Mouse (Mus musculus): ENCODE measurements around the gene Mb.
A peak's percentile ranks its signal among the peaks of the same experiment; 100 is the strongest.

Gene Mb

GRCm38 (mm10) chr15:77022401-77022957 lies 28.0 kb downstream of the Mb start:
- no peak for DNase-seq

DNA sequence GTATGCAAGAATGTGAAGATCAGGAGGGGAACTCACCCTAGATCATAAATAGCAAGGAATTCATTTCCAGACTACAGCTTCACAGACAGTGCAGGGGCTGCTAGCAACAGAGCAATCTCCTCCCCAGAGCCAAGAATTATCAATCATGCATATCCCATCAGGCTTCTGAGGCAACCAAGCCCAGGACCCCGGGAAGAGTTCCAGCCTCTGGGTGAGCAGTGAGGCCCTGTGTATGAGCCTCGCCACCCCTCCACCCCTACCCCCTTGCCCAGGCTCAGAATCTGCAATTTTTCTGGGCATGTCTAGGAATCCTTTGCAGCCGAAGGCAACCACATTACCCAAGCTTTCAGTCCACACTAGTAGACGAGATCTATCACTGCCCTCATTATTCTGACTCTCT lies 28.6 kb downstream of the Mb start:
- no peak for DNase-seq

- no peak for DNase-seq
Measured at GRCm38 (mm10) chr15:77021056-77021455, 29.4 kb downstream of the Mb start.

DNA sequence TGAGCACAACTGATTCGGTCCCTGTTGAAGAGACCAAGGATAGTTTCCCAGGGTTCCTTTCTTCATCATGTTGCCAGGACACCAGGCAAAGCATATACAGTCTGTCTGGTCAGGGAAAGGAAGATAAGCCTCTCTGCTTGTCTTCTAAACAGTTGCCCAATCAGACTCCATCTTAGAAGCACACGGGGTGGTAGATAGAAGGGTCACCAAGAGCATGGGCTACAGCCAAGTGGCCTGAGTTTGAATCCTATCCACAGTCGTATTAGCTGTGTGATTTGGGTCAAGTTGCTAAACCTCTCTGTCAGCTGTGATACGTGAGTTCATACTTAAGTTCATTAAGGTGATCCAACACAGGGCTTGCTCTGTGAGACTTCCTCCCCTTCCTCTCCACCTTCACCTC lies 30.3 kb downstream of the Mb start:
- no peak for DNase-seq

DNA sequence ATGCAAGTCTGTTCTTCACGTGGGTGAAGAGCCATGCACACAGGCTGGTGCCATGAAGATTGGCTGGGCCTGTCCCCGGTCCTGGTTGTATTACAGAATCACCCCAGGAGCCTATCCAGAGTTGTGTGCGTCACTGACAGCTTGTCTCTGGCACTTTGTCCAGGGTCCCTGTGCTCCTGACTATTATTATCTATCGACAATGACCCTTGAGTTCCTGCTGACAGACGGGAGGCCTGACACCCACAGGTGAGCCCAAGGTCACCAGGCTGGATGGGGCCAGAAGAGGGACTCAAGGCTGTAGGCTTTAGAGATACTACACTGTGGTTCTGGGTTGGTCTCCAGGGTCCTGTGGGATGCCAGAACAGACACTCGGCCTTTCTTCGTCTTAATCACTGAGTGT lies 30.9 kb downstream of the Mb start:
- no peak for DNase-seq

GRCm38 (mm10) chr15:77018740-77019340 lies 31.6 kb downstream of the Mb start:
- no peak for DNase-seq

GRCm38 (mm10) chr15:77017897-77018296 lies 32.6 kb downstream of the Mb start:
- DNase-seq, result no peak

DNA sequence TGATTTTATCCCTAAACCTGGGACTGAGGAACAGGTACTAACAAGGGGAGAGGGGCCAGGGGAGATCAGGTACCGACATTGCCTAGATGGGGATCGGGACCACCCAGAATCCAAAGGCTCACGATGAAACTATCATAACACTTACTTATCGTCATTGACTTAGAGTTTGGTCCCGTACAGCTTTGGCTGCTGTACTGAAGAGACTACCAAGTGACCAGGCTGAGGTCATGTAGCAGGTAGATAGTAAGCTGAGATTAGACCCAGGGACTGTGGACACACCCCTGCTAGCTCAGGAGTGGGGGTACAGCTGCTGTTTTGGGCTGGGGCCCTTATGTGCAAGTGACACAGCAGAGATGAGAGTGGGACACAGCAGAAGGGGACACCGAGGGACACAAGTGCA lies 34.0 kb downstream of the Mb start:
- DNase-seq, result no peak

DNA sequence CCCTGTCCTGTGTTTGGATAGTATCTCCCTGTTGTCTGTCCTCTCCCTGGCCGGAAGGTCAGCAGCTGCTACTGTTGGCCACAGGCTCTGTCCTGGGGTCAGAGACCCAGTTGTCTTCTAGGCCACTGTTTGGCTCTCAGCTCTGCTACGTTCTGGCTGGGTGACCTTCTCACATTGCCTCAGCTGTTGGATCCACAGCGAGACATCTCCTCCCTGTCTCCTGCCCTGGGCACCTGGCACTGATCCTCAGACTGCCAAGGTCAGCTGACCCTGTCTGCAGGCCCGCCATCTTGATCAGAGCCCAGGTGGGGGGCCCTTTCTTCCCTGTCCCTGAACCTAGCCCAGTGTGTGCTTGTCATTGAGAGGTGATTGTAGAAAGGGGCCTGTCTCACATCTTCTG lies 35.5 kb downstream of the Mb start:
- peak; percentile 49 for DNase-seq

DNA sequence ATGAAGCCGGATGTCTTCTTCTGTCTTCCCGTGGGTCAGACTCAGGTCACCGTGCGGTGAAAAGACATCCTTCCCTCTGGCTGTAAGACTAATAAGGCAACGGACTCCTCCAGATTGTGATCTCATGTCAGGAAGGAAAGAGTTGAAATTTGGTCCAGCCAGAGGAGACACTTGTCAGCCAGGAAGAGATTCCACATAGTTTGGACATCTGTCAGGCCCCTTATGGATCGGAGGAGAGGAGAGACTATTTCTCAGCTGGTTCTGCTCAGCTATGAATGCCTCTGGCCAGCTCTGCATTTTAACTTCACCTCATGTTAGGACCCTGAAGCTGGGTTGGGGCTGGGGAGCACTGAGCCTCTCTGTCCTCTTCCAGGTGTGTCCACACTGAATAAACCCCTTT lies 36.0 kb downstream of the Mb start:
- DNase-seq, result peak; percentile 22

- peak; percentile 36 for DNase-seq
Measured at GRCm38 (mm10) chr15:77013753-77014241, 36.7 kb downstream of the Mb start.

GRCm38 (mm10) chr15:77008851-77009250 lies 41.6 kb downstream of the Mb start:
- DNase-seq, result peak; percentile 81

DNA sequence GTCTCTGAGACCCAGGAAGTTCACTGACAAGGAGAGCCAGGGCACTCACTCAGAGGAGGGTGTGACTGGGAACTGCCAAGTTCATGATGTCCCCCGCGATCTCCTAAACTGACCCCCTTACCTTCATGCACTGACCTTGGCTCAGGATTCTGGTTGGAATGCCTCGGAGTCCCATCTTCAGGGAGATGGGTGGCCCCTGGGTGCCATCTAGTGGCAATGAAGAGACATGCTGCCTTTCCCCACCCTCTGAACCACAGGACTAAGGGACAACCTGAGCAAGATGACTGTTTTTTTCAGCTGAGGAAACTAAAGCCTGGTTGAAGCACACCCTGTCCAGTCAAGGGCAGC lies 46.6 kb downstream of the Mb start:
- peak; percentile 72 for DNase-seq

GRCm38 (mm10) chr15:77003173-77003867 lies 47.1 kb downstream of the Mb start:
- no peak for DNase-seq

- DNase-seq, result peak; percentile 49
Measured at GRCm38 (mm10) chr15:76998878-76999588, 51.4 kb downstream of the Mb start.

DNA sequence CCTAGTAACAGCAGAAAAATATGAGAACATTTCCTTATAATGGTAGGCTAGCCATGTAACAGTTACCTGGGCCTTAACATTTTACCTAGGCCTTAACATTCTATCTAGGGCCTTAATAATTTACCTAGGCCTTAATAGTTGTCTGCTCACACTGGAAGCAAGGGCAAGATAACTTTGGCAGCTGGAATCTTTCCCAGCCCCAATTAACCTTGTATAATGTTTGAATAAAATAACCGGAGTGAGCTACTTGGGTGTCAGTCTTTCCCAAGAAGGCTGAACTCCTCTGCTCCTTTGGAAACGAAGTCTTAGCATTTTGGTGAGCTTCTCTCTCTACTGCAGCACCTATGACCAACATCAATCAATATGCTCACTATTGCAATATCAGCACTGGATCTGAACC lies 52.4 kb downstream of the Mb start:
- peak; percentile 78 for DNase-seq

GRCm38 (mm10) chr15:76994413-76994812 lies 56.1 kb downstream of the Mb start:
- no peak for DNase-seq

- no peak for DNase-seq
Measured at GRCm38 (mm10) chr15:76987542-76988094, 62.9 kb downstream of the Mb start.

DNA sequence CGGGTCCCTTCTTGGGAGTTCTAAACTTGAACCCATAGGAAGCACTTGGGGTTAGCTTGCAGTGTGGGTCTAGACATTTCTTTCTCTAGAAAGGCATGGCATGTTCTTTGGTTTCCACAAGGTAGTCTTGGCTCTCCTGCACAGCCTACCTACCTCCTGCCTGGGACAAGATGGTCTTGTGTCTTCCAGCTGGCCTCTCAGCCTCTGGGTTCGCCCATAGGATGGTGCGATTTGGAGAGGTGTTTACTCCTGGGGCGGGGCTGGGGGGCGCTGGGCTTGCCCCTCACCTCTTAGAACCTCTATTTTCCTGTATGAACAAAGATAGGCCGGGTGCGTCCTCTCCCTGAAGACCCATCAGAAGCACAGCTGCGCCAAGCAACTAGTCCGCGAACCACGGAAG lies 63.3 kb downstream of the Mb start:
- DNase-seq, result no peak

DNA sequence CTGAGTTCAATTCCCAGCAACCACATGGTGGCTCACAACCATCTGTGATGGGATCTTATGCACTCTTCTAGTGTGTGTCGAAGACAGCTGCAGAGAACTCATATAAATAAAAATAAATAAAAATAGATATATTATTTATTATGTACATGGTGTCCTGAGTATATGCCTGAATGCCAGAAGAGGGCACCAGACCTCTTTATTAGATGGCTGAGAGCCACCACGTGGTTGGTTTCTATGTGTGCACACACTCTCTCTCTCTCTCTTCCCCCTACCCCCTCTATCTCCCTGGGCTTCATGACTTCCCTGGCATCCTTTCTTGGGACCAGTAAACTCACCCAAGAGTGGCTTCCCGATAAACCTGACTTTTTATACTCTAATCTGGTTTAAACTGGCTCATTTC lies 67.7 kb downstream of the Mb start:
- DNase-seq, result peak; percentile 22

GRCm38 (mm10) chr15:76979799-76980198 lies 70.7 kb downstream of the Mb start:
- DNase-seq, result no peak

DNA sequence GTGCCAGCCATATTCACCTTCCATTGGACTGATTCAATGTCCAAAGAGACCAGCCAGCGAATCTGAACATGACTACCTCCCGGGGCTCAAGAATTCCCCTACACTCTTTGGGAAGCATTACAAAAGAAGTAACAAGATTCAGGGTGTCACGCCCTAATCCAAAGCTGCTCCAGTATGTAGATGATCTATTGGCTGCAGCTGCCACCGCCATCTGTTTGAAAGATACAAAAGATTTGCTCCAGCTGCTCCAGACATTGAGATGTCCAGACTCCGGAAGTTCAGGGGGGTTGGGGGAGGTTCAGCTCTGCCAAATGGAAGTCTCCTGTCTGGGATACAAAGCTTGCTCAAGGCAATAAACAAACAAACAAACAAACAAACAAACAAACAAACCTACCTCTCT lies 73.9 kb downstream of the Mb start:
- no peak for DNase-seq

- peak; percentile 93 for DNase-seq
Measured at GRCm38 (mm10) chr15:76973855-76974651, 76.4 kb downstream of the Mb start.

All from kidney, adult 9 months (tissue).